Mouse (Mus musculus) adrenal gland, adult (tissue): ENCODE measurements around the gene Plekhm3.

Experiments
- DNase-seq, 2 experiments: peaks; one replicate each; pipeline ENCODE4 v3.0.0; 2022 to 2023; ENCODE audit warnings: low spot score in 1 of 2; ENCODE audit not compliant: inconsistent age in 2 of 2

Plekhm3 gene

DNA sequence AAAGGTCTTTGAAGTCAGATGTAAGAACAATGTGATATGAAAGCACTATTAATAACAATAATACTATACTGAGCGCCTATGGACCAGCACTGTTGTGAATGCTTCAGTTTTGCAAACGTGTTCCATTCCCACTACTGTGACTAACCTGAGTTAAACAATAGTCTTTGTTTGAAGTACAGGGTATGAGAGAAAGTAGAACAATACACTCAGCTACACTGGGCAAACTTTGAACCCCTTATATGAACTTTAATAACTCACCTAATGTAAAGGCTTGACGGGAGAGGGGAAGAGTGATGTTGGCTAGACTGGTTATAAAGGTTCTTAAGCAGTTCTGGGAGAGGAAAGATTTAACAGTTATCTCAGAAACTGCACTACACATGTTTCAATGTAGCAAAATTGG lies 76.0 kb downstream of the Plekhm3 start:
- no peak for DNase-seq

DNA sequence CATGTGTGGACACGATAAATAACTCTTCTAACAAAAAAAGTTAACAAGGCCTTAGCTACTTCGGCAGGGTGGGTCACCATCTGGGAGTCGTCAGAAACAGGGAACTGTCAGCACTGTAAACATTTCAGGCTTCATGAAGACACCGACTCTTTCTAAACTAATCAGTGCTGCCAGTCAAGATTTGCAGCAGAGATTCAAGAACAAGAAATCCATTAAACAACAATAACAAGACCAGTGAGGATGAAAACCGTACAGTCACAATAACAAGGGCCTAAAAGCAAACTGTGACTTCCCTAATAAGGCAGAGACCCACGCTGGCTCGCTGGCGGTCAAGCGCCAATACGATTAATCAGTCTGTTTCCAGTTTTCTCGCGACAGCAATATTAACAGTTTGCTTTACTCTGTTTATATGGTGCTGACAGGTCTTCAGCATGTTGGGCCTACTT lies 77.8 kb downstream of the Plekhm3 start:
- DNase-seq: no peak

DNA sequence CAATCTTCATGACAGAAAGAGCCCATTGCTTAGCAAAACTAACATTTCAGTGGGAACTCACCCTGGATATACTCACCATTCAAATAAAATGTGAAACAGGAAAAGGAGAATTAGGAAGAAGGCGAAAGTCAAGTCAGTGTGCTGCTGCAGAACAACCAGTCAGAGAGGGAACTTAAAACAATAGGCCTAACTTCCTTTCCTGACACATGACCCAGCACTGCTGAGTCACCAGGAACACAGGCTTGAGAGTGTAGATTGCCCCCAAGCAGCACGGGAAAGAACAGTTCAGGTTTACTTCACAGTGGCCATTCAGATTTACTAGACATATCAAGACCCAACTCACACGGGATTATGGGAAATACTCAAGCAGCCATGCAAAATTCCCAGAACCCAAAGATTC lies 80.3 kb downstream of the Plekhm3 start:
- peak; percentile 44 to 62 for DNase-seq

DNA sequence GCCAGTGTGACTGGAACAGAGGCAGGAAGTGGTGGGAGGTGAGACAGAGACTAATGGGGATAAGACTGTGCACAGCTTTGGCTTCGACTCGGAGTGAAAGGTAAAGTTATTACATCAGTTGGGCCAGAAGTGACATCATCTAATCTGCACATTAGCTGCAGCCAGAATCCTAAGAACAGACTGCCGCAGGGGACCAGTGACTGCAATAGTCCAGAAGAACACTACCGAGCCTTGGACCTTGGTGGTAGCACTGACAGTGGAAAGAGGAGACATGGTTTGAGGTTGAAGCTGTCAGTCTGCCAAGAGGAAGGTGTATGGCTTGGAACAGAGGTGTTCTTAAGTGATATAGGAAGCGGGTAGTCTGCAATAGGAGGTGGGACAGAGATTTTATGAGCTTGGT lies 80.9 kb downstream of the Plekhm3 start:
- DNase-seq: peak in 1 of 2 experiments; percentile 53

DNA sequence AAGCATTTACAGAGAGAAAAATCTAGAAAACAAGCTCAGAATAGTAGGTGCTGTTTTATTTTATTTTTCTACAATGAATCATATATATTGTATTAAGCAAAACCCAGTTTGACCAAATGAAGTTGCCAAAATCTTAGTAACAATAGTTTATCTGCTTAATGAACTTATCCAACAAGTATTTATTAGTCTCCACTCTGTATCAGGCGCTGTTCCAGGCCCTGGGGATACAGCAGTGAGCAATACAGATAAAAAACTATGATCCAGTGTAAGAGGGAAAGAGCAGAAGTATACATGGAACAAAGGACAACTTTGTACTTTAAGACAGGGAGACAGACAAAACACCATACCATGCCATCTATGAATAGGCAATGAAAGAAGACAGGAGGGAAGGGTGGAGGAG lies 81.5 kb downstream of the Plekhm3 start:
- DNase-seq: no peak

DNA sequence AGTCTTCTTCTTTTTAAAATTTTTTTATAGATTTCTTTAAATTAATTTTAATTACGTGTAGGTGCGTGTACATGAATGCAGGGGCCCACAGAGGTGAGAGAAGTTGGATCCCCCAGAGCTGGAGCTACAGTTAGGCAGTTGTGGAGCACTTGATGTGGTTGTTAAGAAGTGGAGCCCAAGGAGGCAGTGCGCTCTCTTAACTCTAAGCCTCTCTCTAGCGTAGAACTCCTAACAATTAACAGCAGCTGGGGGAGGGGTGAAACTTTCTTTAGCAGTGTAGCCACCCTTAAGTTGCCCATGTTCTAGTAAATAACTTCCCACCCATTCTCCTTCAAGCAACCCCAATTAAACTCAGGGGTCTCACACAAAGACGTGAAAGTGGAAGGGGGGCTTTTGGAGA lies 84.7 kb downstream of the Plekhm3 start:
- DNase-seq: no peak

DNA sequence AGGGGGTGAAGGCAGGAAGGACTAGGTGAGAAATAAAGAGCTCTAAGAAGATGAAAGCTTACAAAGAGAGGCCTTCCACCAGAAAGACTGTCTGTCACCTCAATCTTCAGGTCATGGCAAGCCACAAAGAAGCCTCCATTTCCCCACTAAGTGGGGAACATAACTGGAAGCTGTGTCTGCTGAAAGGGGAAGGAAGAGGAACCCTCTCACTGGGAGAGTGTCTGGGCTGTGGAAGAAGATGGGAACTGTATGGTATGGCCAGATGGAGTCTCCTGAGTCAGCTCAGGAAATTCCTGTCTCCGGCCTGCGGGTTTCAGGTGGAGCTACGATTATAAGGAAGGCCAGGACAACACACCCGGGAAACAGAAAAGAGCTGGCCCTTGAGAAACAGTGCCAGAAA lies 88.9 kb downstream of the Plekhm3 start:
- DNase-seq: no peak

DNA sequence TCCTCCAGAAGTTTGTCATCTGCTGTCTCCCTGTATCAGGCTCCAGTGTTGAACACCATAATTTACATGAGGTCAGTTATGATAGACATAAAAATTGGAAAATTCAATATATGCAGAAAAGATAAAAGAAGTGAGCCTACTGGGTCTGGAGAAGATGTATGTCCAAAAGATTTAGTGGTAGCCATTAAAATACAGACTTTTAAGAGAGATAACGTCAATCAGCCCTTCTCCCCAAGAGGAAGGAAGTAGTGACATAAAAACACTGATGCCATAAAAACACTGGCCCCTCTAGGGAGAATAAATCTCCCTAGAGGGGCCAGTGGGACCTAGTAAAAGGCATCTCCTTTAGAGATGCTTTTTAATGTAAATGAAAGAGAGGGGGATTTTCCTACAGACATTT lies 90.5 kb downstream of the Plekhm3 start:
- DNase-seq: no peak

DNA sequence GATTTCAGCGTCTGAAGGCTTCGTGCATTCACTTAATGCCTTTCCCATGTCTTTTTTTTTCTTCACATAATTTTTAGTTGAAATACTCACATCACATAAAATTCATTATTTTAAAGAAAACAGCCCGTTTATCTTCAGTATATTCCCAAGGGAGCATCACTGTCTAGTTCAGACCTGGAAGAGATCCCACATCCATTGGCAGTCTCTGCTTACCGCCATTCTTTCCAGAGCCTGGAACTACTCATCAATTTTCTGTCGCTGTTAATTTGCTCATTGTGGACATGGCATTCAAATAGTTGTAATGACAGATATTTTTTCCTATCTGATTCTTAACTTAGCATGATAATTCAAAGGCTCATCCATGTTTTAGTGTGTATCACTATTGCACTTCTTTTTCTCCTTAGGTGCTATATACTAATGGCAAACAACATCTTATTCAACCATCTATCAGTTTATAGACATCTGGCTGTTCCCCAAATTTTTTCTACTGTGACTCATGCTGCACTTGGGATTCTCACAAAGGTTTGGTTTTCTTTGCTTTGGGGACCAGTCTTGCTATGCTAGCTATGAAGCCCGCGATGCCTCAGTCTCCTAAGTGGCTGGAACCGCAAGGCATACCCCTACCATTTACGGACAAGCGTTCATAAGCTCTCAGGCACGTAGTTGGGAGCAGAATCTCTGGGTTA lies 96.2 kb downstream of the Plekhm3 start:
- DNase-seq: peak in 1 of 2 experiments; percentile 9

DNA sequence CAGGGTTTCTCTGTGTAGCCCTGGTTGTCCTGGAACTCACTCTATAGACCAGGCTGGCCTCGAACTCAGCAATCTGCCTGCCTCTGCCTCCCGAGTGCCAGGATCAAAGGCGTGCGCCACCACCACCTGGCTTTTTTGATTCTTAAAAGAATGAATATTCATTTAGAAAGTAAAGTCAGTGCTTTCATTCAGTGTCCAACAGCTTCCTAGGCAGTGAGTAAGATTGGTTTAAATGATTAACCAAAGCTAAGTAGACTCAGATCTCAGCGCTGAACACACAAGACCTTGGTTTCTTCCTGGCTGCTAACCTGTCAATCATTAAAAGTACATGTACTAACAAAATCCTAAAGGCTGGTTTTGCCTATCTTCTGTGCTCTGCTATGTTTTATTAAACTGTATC lies 96.8 kb downstream of the Plekhm3 start:
- DNase-seq: no peak

DNA sequence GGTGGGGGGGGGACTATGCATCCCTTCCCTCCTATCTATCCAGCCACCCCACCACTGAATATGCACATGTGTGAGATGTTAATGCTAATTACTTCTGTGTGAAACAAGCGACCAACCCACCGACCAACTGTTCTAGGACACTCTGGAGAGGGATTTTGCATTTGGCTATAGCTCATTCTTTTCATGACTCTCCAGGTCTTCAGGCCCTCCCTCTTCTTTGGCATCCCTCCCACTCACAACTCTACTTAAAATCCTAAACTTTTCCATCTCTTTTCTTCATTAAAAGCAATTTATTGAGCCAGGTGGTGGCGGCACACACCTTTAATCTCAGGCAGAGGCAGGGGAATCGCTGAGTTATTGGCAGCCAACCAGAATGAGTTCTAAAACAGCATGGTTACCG lies 101.8 kb downstream of the Plekhm3 start:
- DNase-seq: no peak

DNA sequence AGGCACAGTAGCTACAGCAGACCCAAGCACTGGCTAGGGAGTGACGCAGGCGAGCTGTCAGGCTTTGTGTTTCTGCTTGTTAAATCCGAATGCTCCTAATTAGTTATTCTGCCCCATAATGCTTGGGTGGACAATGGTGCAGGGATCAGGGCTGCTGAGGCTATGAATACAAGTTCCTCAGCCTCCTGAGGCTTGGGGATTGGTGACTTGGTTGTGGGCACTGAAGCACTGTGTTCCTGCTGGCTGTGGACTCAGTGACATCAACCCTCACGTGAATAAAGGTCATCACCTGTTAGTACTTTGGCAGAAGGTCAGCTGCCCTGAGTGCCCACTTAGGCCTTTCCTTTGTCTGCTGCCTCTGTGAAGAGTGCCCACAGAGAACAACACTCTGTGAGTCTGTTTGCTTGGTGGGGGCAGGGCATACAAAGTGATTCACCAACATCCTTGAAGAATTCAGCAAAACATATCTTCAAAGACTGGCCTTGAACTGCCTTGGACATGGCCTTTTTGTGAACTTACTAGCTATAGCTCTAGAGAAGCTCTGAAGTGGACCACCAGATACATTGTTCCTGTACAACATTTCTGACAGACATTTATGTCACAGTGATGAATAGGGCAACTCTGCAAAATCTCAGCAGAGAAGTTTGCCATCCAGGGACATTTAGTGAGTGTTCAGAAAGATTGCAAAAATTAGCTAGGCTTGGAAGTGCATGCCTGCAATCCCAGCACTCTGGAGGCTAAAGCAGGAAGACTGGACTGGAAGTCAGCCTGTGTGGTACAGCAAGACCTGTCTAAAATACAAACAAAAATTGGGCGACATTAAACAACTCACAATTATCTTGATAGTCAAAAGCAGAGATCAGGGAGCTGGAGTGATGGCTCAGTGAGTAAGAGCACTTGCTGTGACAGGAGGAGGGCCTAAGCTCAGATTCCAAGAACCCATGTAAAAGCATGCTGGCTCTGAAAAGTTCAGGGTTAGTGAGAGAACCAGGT lies 102.6 kb downstream of the Plekhm3 start:
- DNase-seq: peak; percentile 85 to 94

DNA sequence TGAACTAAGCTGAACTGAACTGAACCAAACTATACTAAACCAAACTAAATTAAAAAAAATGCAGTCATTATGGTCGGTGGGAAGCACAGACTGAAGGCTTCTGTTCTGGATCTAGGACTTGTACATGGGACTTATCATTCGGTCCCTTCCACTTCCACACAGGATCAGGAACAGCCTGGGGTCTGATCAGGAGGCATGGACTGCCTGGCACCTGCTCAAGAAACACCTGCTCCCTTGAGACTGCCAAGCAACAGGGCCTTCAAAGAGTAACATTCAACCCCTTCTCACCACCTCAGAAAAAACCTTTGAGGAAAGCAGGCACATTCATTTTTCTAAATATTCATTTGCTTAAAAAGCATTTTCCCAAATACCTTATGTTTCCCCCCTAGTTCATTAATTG lies 103.4 kb downstream of the Plekhm3 start:
- DNase-seq: no peak

DNA sequence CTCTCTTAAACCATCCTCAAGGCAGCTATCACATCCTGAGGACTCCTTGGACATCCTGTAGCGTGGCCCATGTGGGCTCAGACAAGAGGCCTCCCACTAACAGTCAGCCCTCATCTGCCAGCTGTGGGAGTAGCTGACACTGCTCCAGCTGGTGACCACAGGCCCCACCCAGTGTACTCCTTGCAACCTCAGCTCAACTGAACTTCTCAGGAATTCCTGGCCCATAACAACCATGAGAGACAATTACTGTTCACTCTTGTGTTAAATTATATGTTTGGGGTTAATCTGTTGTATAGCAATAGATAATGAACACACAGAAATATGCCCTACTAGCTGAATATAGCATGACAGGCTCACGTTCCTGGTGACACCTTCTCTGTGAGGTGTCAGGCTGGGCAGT lies 104.4 kb downstream of the Plekhm3 start:
- no peak for DNase-seq

DNA sequence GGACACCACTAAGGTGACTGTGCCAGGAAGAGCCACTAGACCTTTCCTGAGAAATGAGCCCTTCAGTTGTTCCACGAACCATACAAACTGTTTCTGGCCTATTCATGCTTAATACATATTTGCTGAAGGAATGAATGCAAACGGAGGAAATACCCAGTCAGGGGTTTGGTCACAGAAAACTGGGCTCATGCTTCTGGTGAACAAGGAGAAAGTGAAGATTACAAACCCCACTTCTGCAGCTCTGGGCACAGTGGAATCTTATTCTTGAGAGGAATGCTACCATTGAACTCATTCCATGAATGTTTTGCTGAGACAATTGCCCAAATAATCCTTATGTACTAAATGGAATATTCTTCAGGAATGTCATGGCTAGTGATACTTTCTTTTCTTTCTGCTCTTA lies 106.3 kb downstream of the Plekhm3 start:
- DNase-seq: no peak

DNA sequence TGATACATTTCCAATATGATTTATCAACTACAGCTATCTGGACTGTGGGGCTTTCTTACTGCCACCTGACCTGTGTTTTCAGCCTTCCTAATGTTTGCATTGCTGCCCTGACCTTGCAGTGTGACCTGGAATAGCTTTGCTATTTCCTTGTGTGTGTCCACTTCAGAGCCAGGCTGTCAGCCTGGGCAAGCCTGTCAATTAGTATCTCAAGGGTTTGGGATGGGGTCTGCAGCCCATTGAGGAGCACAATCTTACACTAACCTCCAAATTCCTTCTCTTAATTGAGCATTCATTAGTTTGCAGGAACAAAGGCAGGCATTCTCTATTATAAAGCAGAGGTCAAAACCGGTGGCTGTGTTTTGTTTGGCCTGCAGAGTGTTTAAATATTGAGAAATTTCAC lies 107.6 kb downstream of the Plekhm3 start:
- no peak for DNase-seq

DNA sequence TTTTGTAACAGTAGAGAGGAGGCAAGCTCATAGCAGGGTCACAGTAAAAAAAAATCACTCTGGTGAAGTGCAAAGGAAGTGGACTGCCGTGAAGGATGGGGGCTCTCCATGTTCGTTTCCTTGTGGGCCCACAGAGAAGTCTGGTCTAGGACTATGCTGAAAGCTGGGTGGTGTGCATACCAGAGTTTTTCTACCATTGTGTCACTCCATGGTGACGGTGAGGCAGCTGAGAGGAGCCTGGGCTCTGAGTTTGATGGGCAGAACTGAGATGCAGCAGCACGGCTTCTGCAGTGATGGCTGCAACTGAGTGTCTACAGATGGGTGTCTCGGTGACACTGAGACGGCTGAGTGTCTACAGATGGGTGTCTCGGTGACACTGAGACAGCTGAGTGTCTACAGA lies 108.5 kb downstream of the Plekhm3 start:
- DNase-seq: no peak

DNA sequence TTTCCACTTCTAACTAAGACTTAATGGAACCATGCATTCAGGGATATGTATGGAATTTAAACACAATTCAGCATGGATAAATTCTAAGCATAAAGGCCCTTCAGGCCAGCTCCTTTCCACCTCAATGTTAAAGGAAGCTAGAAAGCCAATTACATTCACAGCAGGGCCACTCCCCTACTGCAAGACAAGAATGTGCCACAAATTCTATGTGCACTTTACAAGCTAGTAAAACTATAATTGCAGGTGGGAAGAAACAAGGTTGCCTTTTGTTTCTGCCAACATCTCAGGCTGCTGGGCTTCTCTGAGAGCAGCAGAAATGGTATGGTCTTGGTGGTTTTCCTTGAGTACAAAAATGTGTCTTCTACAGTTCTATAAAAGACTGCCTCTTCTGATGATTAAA lies 109.1 kb downstream of the Plekhm3 start:
- DNase-seq: no peak

DNA sequence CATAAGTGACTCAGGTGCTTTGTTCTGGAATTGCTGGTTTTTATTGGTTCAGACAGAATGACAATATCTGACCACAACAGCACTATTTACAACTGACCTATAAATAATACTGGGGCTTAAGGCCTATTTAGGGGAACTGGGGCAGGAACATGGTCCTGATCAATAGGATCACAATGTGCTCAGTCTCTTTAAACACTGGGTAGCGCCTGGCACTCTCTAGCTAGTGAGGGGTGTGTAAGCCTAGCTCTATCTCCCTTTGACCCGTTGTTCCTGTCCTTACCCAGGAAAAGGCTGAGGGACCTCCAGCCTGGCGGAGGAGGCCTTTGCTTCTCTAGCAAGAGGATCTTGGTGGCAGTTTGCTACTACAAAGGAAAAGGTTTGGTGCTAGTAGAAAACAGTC lies 111.6 kb downstream of the Plekhm3 start:
- no peak for DNase-seq

DNA sequence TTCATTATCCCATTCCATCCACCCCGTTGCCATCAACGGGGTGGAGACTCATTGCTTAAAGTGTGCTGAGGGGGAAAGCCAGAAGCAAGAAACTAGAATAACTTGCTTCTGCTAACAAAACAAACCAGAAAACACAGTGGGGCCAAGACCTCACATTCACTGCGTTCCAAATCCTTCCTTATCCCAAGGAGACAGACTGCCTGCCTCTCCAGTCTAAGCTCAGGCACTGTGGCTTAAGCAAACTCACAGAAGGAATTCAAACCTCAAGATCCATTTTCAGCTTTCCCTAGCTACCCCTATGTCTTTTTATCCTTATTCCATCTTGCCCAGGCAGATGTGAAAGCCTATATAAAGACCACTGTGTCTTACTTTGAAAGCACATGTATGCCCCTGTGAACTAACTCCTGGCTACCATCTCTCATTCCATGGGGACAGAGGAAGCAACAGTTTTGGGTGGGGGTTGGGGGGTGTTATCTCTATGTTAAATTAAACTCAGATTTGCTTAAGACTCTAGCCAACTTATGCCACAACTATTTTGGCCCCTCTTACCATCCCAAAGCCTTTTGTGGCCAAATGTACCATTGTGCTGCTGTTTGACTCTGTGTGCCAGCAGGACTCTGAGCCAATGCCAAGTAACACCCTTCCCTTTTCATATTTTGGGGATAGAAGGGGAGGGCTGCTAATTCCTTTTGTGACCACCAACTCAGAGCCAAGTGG lies 112.6 kb downstream of the Plekhm3 start:
- no peak for DNase-seq

DNA sequence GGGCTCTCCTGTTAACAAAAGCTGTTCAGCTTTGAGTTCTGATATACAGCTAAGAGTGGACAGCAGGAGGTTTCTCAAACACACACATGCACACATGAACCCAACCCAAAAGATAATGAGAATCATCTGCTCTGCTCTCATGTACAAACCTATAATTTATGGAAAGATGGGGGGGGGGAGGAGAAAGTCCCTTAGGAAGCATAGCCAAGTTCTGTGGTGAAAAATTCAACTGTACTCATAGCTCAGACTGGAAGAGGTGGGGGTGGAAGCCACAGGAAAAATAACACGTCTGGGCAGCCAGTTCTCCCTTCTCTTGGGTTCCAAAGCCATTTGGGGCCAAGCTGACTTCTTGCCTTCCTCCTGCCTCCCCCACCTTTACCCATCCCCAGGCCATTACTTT lies 115.7 kb downstream of the Plekhm3 start:
- DNase-seq: peak in 1 of 2 experiments; percentile 33

DNA sequence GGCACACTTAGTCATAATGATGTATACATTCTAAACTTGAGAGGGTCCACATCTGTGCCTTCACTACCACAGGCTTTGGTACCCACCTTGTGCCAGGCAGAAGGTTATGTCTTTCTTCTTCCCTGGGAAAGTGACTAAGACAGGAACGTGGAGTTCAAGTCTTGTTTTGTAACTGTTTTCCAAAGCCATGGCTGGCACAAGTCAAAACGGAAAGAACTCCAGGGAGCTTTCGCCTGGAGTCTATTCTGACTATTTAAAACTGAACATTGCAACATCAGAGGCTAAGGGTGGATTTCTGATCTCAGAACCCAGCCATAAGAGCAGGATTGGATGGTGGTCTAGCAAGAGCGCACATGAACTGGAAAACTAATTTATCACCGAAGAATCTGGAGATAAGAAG lies 120.0 kb downstream of the Plekhm3 start:
- peak in 1 of 2 experiments; percentile 60 for DNase-seq
